Mouse (Mus musculus) forebrain, embryonic 11.5 days (tissue): ENCODE data around the gene Mboat1. TPM values are rescaled to one million over a fixed set of nuclear protein-coding genes. Genes with fewer than 3 reads are reported as not detected.

Experiments used
- ATAC-seq: fragments of 200-750 bp; cut with Nextera tagmentation; replicated peaks from 2 replicates; pipeline ENCODE4 v1.8.0; 2017; ENCODE audit warnings: moderate TSS enrichment; ENCODE audit not compliant: low FRiP score
- DNase-seq: peaks from one replicate; pipeline ENCODE4 v3.0.0-alpha.2; 2017; ENCODE audit warnings: low spot score
- H3K27ac ChIP-seq: fragments of 300-500 bp; sonication (generic); 2 replicates; pipeline ENCODE4 v1.5.1; 2014; ENCODE audit warnings: low read depth, low read length
- H3K27me3 ChIP-seq: fragments of 300-500 bp; sonication (generic); 2 replicates; pipeline ENCODE4 v1.6.1; 2014; ENCODE audit warnings: mild to moderate bottlenecking, low read length, mixed read lengths; ENCODE audit not compliant: control insufficient read depth, insufficient read depth
- H3K36me3 ChIP-seq: fragments of 300-500 bp; sonication (generic); 2 replicates; pipeline ENCODE4 v1.6.1; 2014; ENCODE audit warnings: mild to moderate bottlenecking, low read length, moderate library complexity, mixed read lengths; ENCODE audit not compliant: control insufficient read depth, insufficient read depth
- H3K4me1 ChIP-seq: fragments of 300-500 bp; sonication (generic); replicated peaks from 2 replicates; pipeline ENCODE4 v1.6.1; 2014; ENCODE audit warnings: low read length, mixed read lengths; ENCODE audit not compliant: control insufficient read depth, insufficient read depth
- H3K4me2 ChIP-seq: fragments of 300-500 bp; sonication (generic); 2 replicates; pipeline ENCODE4 v1.6.1; 2014; ENCODE audit warnings: low read depth, mild to moderate bottlenecking, low read length, moderate library complexity, mixed read lengths; ENCODE audit not compliant: severe bottlenecking
- H3K4me3 ChIP-seq: fragments of 300-500 bp; sonication (generic); 2 replicates; pipeline ENCODE4 v1.5.1; 2014; ENCODE audit warnings: low read depth, low read length
- H3K9ac ChIP-seq: fragments of 300-500 bp; sonication (generic); 2 replicates; pipeline ENCODE4 v1.6.1; 2014; ENCODE audit warnings: low read length
- H3K9me3 ChIP-seq: fragments of 300-500 bp; sonication (generic); 2 replicates; pipeline ENCODE4 v1.6.1; 2016; ENCODE audit warnings: low read length, mixed read lengths; ENCODE audit not compliant: control insufficient read depth
- WGBS: fragments of 180-500 bp; shearing (Covaris S2); extraction: QIAGEN DNeasy Blood & Tissue Kit; methylation state at CpG from one replicate; pipeline ENCODE4 v1.1.7; 2014; 5-methylcytosine and 5-hydroxymethylcytosine counted together
- polyA plus RNA-seq: library from polyadenylated mRNA; unstranded; fragments of >200 nt; fragmentation: Nextera tagmentation; extraction: Ambion mirVana; gene quantifications from 2 replicates; pipeline ENCODE4 v1.2.1, GENCODE M21; 2014

Gene Mboat1
- polyA plus RNA-seq, 1 experiment from 2014 or later: 6.0 TPM

DNA sequence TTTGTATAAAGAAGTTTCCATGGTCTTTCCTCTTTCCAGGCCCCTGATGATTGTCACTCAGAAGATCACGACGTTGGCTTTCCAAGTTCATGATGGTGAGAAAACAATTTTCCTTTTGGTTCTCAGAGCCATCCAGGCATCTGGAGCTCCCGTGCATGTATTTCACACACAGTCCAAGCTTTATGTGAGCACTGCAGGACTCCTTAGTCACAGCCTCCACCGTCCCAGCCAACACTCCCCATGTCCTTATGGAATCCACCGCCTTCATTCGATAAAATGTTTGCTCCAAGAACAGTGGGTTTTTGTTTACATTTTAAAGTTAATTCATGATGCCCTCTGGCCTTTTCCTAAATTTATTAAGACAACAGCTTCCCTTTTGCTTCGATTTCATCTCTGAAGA lies 83.3 kb downstream of the Mboat1 start:
- ATAC-seq: no peak
- H3K36me3 ChIP-seq: no peaks in the 10 kb centered on the region
- no peak for DNase-seq
- 0 out of 2 replicates have a peak, but pooled peaks cover 2% of the 10 kb centered on the region for H3K4me1 ChIP-seq
- no peaks in the 10 kb centered on the region for H3K9me3 ChIP-seq
- no peak overlapping the region for H3K9ac ChIP-seq
- H3K27me3 ChIP-seq: no peaks in the 10 kb centered on the region
- H3K4me2 ChIP-seq: no peak overlapping the region
- H3K27ac ChIP-seq: no peak overlapping the region
- WGBS: 77% methylated on average over 7 of the region's 7 CpGs
- H3K4me3 ChIP-seq: no peak overlapping the region

DNA sequence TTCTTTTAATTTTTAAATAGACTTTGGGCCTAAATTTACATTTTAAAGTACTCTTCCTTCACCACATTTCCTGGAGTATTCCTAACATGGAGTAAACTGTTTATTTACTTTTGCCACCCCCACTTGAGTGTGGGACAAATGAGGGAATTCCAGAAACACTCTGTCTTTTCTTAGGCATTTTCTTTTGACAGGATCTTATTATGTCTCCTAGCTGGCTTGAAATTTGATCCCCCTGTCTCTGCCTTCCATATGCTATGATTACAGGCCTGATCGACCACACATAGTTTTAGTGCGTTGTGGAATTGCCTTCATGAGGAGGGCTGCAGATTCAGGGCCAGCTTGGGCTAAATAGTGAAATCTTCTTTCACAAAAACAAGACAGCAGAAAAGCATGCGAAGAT lies 85.0 kb downstream of the Mboat1 start:
- DNase-seq (no peak), ATAC-seq (no peak)
- no peak overlapping the region for H3K4me3 ChIP-seq
- no peak overlapping the region for H3K27ac ChIP-seq
- WGBS: 32% methylated on average over 3 of the region's 3 CpGs
- no peak overlapping the region for H3K4me2 ChIP-seq
- 0 out of 2 replicates have a peak, but pooled peaks cover 2% of the 10 kb centered on the region for H3K4me1 ChIP-seq
- H3K9me3 ChIP-seq: no peaks in the 10 kb centered on the region
- H3K36me3 ChIP-seq: no peaks in the 10 kb centered on the region
- H3K27me3 ChIP-seq: no peaks in the 10 kb centered on the region
- no peak overlapping the region for H3K9ac ChIP-seq

DNA sequence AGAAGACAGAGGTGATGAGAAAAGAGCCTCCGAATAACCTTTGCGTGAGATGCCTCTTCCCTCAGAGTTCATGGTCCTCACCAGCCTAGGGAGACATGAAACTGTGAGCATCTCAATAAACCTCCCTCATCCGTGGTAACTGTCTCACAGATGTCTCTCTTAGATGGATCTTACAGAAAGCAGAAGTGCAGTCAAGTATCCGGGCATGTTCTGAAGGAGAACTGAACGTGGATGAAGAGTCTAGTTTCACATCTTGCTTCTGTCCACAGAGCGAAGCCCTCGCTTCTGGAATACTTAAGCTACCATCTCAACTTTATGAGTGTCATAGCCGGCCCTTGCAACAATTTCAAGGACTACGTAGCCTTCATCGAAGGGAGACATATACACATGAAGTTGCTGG lies 87.8 kb downstream of the Mboat1 start:
- 94% methylated on average over 10 of the region's 10 CpGs for WGBS
- no peak overlapping the region for H3K4me3 ChIP-seq
- no peak overlapping the region for H3K4me2 ChIP-seq
- 0 out of 2 replicates have a peak, but pooled peaks cover 2% of the 10 kb centered on the region for H3K4me1 ChIP-seq
- no peak overlapping the region for H3K27ac ChIP-seq
- no peaks in the 10 kb centered on the region for H3K27me3 ChIP-seq
- DNase-seq (no peak), ATAC-seq (no peak)
- no peak overlapping the region for H3K9ac ChIP-seq
- H3K9me3 ChIP-seq: no peaks in the 10 kb centered on the region
- no peaks in the 10 kb centered on the region for H3K36me3 ChIP-seq

DNA sequence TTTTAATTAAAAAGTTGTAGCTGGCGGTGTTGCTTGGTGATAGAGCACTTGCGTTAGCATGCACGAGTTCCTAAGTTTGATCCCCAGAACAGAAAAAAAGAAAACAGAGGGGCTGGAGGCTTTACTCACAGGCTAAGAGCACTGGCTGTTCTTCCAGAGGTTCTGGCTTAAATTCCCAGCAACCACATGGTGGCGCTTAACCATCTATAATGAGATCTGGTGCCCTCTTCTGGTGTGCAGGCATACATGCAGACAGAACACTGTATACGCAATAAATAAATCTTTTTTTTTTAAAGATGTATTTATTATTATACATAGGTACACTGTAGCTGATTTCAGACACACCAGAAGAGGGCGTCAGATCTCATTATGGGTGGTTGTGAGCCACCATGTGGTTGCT lies 88.4 kb downstream of the Mboat1 start:
- WGBS: 92% methylated on average over 6 of the region's 6 CpGs

GRCm38 (mm10) chr13:30228762-30229161 lies 92.5 kb downstream of the Mboat1 start:
- ATAC-seq: no peak
- no peak overlapping the region for H3K9ac ChIP-seq

More for the DNA sequence above, 88.4 kb downstream of the Mboat1 start:
- H3K27ac ChIP-seq: no peak overlapping the region
- H3K4me2 ChIP-seq: no peak overlapping the region
- no peak overlapping the region for H3K4me3 ChIP-seq
- H3K27me3 ChIP-seq: no peaks in the 10 kb centered on the region
- no peak overlapping the region for H3K9ac ChIP-seq
- no peaks in the 10 kb centered on the region for H3K36me3 ChIP-seq
- H3K9me3 ChIP-seq: no peaks in the 10 kb centered on the region
- DNase-seq: no peak
- 0 out of 2 replicates have a peak, but pooled peaks cover 2% of the 10 kb centered on the region for H3K4me1 ChIP-seq
- no peak for ATAC-seq

DNA sequence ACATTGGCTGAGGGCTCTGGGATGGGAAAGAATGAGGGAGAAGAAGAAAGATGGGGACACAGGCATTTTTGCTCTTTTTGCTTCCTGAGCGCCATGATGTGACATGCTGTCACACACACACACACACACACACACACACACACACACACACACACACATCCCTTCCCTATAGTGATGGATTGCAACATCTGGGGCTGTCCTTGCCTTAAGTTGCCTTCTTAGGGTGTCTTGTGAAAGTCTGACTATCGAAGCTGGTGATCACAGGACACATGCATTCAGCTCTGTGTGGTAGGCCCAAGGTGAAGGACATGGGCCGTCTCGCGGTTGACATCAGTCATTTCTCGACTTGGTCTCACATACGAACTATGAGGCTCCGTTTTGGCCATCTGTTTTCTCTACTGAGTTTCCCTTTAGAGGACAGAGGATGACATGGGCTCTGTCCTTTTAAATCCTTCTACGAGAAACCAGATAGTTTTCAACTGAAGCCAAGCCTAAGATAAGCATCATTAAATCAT lies 93.4 kb downstream of the Mboat1 start:
- Histone ChIP-seq H3K9me3 (no peaks in the 10 kb centered on the region), H3K27ac (no peak overlapping the region), H3K9ac (no peak overlapping the region), H3K4me1 (no peaks in the 10 kb centered on the region), H3K4me2 (no peak overlapping the region), H3K27me3 (no peaks in the 10 kb centered on the region), H3K36me3 (no peaks in the 10 kb centered on the region), H3K4me3 (no peak overlapping the region)
- DNase-seq (no peak), ATAC-seq (no peak)
- WGBS: 88% methylated on average over 9 of the region's 9 CpGs

More at GRCm38 (mm10) chr13:30228762-30229161, 92.5 kb downstream of the Mboat1 start:
- Histone ChIP-seq H3K36me3 (no peaks in the 10 kb centered on the region), H3K9me3 (no peaks in the 10 kb centered on the region), H3K4me2 (no peak overlapping the region), H3K4me1 (no peaks in the 10 kb centered on the region), H3K27me3 (no peaks in the 10 kb centered on the region), H3K27ac (no peak overlapping the region), H3K4me3 (no peak overlapping the region)
- 86% methylated on average over 5 of the region's 5 CpGs for WGBS
- DNase-seq: no peak

- no peak overlapping the region for H3K9ac ChIP-seq
- WGBS: 83% methylated on average over 11 of the region's 11 CpGs
- H3K4me1 ChIP-seq: no peaks in the 10 kb centered on the region
- no peaks in the 10 kb centered on the region for H3K9me3 ChIP-seq
- no peak for ATAC-seq
- no peak overlapping the region for H3K4me2 ChIP-seq
- no peak overlapping the region for H3K4me3 ChIP-seq
- no peaks in the 10 kb centered on the region for H3K36me3 ChIP-seq
- H3K27me3 ChIP-seq: no peaks in the 10 kb centered on the region
- no peak for DNase-seq
- no peak overlapping the region for H3K27ac ChIP-seq
Measured at GRCm38 (mm10) chr13:30235056-30235750, 98.9 kb downstream of the Mboat1 start.

- 97% methylated on average over 6 of the region's 6 CpGs for WGBS
- Histone ChIP-seq H3K4me1 (no peaks in the 10 kb centered on the region), H3K4me3 (no peak overlapping the region), H3K27me3 (no peaks in the 10 kb centered on the region), H3K9me3 (no peaks in the 10 kb centered on the region), H3K36me3 (no peaks in the 10 kb centered on the region), H3K4me2 (no peak overlapping the region), H3K27ac (no peak overlapping the region), H3K9ac (no peak overlapping the region)
- no peak for DNase-seq
- no peak for ATAC-seq
Measured at GRCm38 (mm10) chr13:30239396-30239795, 103.1 kb downstream of the Mboat1 start.

GRCm38 (mm10) chr13:30245573-30245972 lies 109.3 kb downstream of the Mboat1 start:
- ATAC-seq (no peak), DNase-seq (no peak)
- Histone ChIP-seq H3K9ac (no peak overlapping the region), H3K4me2 (no peak overlapping the region), H3K36me3 (no peaks in the 10 kb centered on the region), H3K27me3 (no peaks in the 10 kb centered on the region), H3K27ac (no peak overlapping the region), H3K9me3 (no peaks in the 10 kb centered on the region), H3K4me3 (no peak overlapping the region), H3K4me1 (no peaks in the 10 kb centered on the region)
- 94% methylated on average over 4 of the region's 4 CpGs for WGBS
